Mouse (Mus musculus): Measurements from ENCODE around the gene Cyp2s1. TPM values are rescaled to one million over a fixed set of nuclear protein-coding genes. Genes with fewer than 3 reads are reported as not detected.

The Cyp2s1 gene
- polyA plus RNA-seq (2014; fragmentation: Illumina TruSeq; extraction: RNeasy Lipid Tissue Mini Kit (QIAGEN cat#74804); ENCODE audit: low read depth, low replicate concordance) = 0.38 TPM

GRCm38 (mm10) chr7:25816241-25816919, at the start of gene Cyp2s1:
TSS of gene Cyp2s1 (minus strand) at chr7:25816913.

GRCm38 (mm10) chr7:25788220-25789128, 28.2 kb downstream of the Cyp2s1 start, which contains the start of gene Axl:
TSS of gene Axl (minus strand) at chr7:25788705.

GRCm38 (mm10) chr7:25754738-25755467, 61.8 kb downstream of the Cyp2s1 start, which contains the start of gene Hnrnpul1:
TSS of gene Hnrnpul1 (minus strand) at chr7:25754757.

Other genes starting within 250 kb of the Cyp2s1 start
- gene Erich4, start 201.0 kb downstream of the Cyp2s1 start, polyA plus RNA-seq (2014; fragmentation: Illumina TruSeq; extraction: RNeasy Lipid Tissue Mini Kit (QIAGEN cat#74804); ENCODE audit: low read depth, low replicate concordance) = not detected
- 19.2 TPM for gene Dmac2, start 197.5 kb downstream of the Cyp2s1 start, polyA plus RNA-seq (2014; fragmentation: Illumina TruSeq; extraction: RNeasy Lipid Tissue Mini Kit (QIAGEN cat#74804); ENCODE audit: low read depth, low replicate concordance)
- gene B3gnt8, start 190.3 kb downstream of the Cyp2s1 start, polyA plus RNA-seq (2014; fragmentation: Illumina TruSeq; extraction: RNeasy Lipid Tissue Mini Kit (QIAGEN cat#74804); ENCODE audit: low read depth, low replicate concordance) = not detected
- 0.56 TPM for gene Bckdha, start 157.9 kb downstream of the Cyp2s1 start, polyA plus RNA-seq (2014; fragmentation: Illumina TruSeq; extraction: RNeasy Lipid Tissue Mini Kit (QIAGEN cat#74804); ENCODE audit: low read depth, low replicate concordance)
- gene Exosc5, start 157.7 kb downstream of the Cyp2s1 start, polyA plus RNA-seq (2014; fragmentation: Illumina TruSeq; extraction: RNeasy Lipid Tissue Mini Kit (QIAGEN cat#74804); ENCODE audit: low read depth, low replicate concordance) = 16.7 TPM
- 0.13 TPM for gene Tmem91, start 141.7 kb downstream of the Cyp2s1 start, polyA plus RNA-seq (2014; fragmentation: Illumina TruSeq; extraction: RNeasy Lipid Tissue Mini Kit (QIAGEN cat#74804); ENCODE audit: low read depth, low replicate concordance)
- 0.28 TPM for gene B9d2, start 136.1 kb downstream of the Cyp2s1 start, polyA plus RNA-seq (2014; fragmentation: Illumina TruSeq; extraction: RNeasy Lipid Tissue Mini Kit (QIAGEN cat#74804); ENCODE audit: low read depth, low replicate concordance)
- gene Tgfb1, start 129.9 kb downstream of the Cyp2s1 start, polyA plus RNA-seq (2014; fragmentation: Illumina TruSeq; extraction: RNeasy Lipid Tissue Mini Kit (QIAGEN cat#74804); ENCODE audit: low read depth, low replicate concordance) = 1.9 TPM
- 4.0 TPM for gene Ccdc97, start 97.8 kb downstream of the Cyp2s1 start, polyA plus RNA-seq (2014; fragmentation: Illumina TruSeq; extraction: RNeasy Lipid Tissue Mini Kit (QIAGEN cat#74804); ENCODE audit: low read depth, low replicate concordance)
- gene Hnrnpul1, start 62.2 kb downstream of the Cyp2s1 start, polyA plus RNA-seq (2014; fragmentation: Illumina TruSeq; extraction: RNeasy Lipid Tissue Mini Kit (QIAGEN cat#74804); ENCODE audit: low read depth, low replicate concordance) = 85.6 TPM
- 16.5 TPM for gene Axl, start 28.2 kb downstream of the Cyp2s1 start, polyA plus RNA-seq (2014; fragmentation: Illumina TruSeq; extraction: RNeasy Lipid Tissue Mini Kit (QIAGEN cat#74804); ENCODE audit: low read depth, low replicate concordance)
- gene Cyp2b10, start 80.7 kb upstream of the Cyp2s1 start, polyA plus RNA-seq (2014; fragmentation: Illumina TruSeq; extraction: RNeasy Lipid Tissue Mini Kit (QIAGEN cat#74804); ENCODE audit: low read depth, low replicate concordance) = not detected
- gene Cyp2b13, start 244.6 kb upstream of the Cyp2s1 start, polyA plus RNA-seq (2014; fragmentation: Illumina TruSeq; extraction: RNeasy Lipid Tissue Mini Kit (QIAGEN cat#74804); ENCODE audit: low read depth, low replicate concordance) = not detected